Mouse (Mus musculus) liver, embryonic 11.5 days (tissue): Measurements from ENCODE around the gene P2rx1. TPM values are rescaled to one million over a fixed set of nuclear protein-coding genes. Genes with fewer than 3 reads are reported as not detected.

ENCODE experiments used
- ATAC-seq: fragments of 200-750 bp; cut with Nextera tagmentation; replicated peaks from 2 replicates; pipeline ENCODE4 v1.8.0; 2017; ENCODE audit warnings: moderate number of reproducible peaks, mild to moderate bottlenecking, moderate TSS enrichment, moderate library complexity; ENCODE audit not compliant: low FRiP score
- DNase-seq: peaks from one replicate; pipeline ENCODE4 v3.0.0-alpha.2; 2017; ENCODE audit warnings: low spot score
- H3K27ac ChIP-seq: fragments of 300-500 bp; sonication (generic); 2 replicates; pipeline ENCODE4 v1.5.1; 2014; ENCODE audit warnings: mild to moderate bottlenecking, low read depth, low read length, control low read depth
- H3K27me3 ChIP-seq: fragments of 300-500 bp; sonication (generic); replicated peaks from 2 replicates; pipeline ENCODE4 v1.6.1; 2014; ENCODE audit warnings: low read length, mixed read lengths; ENCODE audit not compliant: control insufficient read depth, insufficient read depth
- H3K36me3 ChIP-seq: fragments of 300-500 bp; sonication (generic); 2 replicates; pipeline ENCODE4 v1.6.1; 2014; ENCODE audit warnings: mild to moderate bottlenecking, low read length, moderate library complexity, mixed read lengths; ENCODE audit not compliant: control insufficient read depth, insufficient read depth
- H3K4me1 ChIP-seq: fragments of 300-500 bp; sonication (generic); replicated peaks from 2 replicates; pipeline ENCODE4 v1.6.1; 2014; ENCODE audit warnings: low read length, mixed read lengths; ENCODE audit not compliant: control insufficient read depth, insufficient read depth
- H3K4me2 ChIP-seq: fragments of 300-500 bp; sonication (generic); 2 replicates; pipeline ENCODE4 v1.6.1; 2014; ENCODE audit warnings: mild to moderate bottlenecking, control low read depth, moderate library complexity
- H3K4me3 ChIP-seq: fragments of 300-500 bp; sonication (generic); 2 replicates; pipeline ENCODE4 v1.5.1; 2014; ENCODE audit warnings: low read depth, low read length, control low read depth
- H3K9ac ChIP-seq: fragments of 300-500 bp; sonication (generic); 2 replicates; pipeline ENCODE4 v1.6.1; 2014; ENCODE audit warnings: low read depth, low read length, control low read depth
- H3K9me3 ChIP-seq: fragments of 300-500 bp; sonication (generic); 2 replicates; pipeline ENCODE4 v1.6.1; 2016; ENCODE audit warnings: low read length, inconsistent platforms, mixed read lengths; ENCODE audit not compliant: control insufficient read depth
- WGBS: fragments of 180-500 bp; shearing (Covaris S2); extraction: QIAGEN DNeasy Blood & Tissue Kit; methylation state at CpG from one replicate; pipeline ENCODE4 v1.1.7; 2014; 5-methylcytosine and 5-hydroxymethylcytosine counted together
- polyA plus RNA-seq: library from polyadenylated mRNA; unstranded; fragments of >200 nt; fragmentation: Nextera tagmentation; extraction: Ambion mirVana; gene quantifications from 2 replicates; pipeline ENCODE4 v1.2.1, GENCODE M21; 2014

The P2rx1 gene
- polyA plus RNA-seq, 1 experiment from 2014 or later = 17.6 TPM

DNA sequence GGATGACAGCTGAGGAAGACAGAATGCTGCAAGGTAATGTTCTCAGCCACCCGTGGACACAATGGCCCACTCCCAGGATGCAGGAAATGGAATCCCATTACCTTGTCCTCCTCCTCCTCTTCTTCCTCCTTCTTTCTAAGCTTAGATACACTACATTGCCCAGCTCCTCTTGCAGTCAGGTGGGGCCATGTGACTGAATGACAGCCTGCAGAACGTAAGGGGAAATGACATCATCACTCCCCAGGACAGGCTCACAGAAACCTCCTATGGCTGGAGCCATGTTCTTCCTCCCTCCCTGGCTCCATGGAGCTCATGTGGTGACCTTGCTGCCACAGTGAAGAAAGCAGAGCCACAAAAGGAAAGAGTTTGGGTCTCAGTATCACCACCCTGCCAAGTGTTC is 41.6 kb upstream of the P2rx1 start:
- Histone ChIP-seq H3K27ac (no peak overlapping the region), H3K36me3 (no peaks in the 10 kb centered on the region), H3K27me3 (peaks cover 25% of the 10 kb centered on the region), H3K4me3 (no peak overlapping the region), H3K9me3 (no peaks in the 10 kb centered on the region), H3K4me1 (peaks cover 33% of the 10 kb centered on the region), H3K9ac (no peak overlapping the region), H3K4me2 (no peak overlapping the region)
- DNase-seq (no peak), ATAC-seq (no peak)
- WGBS = 30% methylated on average over 2 of the region's 2 CpGs

GRCm38 (mm10) chr11:72959924-72960679 is 38.8 kb upstream of the P2rx1 start:
- ATAC-seq = no peak
- H3K9ac ChIP-seq = no peak overlapping the region; the same call in 1 of the 2 replicates
- peaks cover 30% of the 10 kb centered on the region for H3K27me3 ChIP-seq
- no peak overlapping the region for H3K27ac ChIP-seq
- H3K4me2 ChIP-seq = peak overlapping the region; percentile 88
- peaks cover 31% of the 10 kb centered on the region for H3K4me1 ChIP-seq
- H3K4me3 ChIP-seq = peak overlapping the region; percentile 55
- H3K9me3 ChIP-seq = no peaks in the 10 kb centered on the region
- no peak for DNase-seq
- H3K36me3 ChIP-seq = no peaks in the 10 kb centered on the region
- 28% methylated on average over 15 of the region's 15 CpGs for WGBS

DNA sequence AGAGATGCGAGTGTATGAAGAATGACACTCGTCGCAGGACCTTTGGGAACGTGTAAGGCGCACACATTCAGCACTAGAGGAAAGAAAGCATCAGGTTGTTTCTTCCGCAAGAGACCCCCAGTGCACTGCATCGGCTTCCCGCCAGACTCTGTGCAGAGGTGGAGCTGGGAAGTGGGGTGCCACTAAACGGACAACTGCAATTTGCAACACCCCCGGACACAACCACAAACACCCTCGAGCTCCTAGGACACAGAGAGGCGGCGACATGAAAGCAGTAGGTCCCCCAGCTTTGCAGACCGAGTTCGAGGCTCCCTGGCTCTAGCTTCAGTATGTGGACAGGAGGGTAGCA is 38.2 kb upstream of the P2rx1 start:
- Histone ChIP-seq H3K9me3 (no peaks in the 10 kb centered on the region), H3K36me3 (no peaks in the 10 kb centered on the region), H3K27ac (no peak overlapping the region), H3K27me3 (peaks cover 30% of the 10 kb centered on the region), H3K4me3 (peak overlapping the region; percentile 55), H3K9ac (peak overlapping the region; percentile 57), H3K4me1 (peaks cover 28% of the 10 kb centered on the region), H3K4me2 (peak overlapping the region; percentile 88)
- ATAC-seq = 0 out of 2 replicates have a peak, but pooled peaks have one; percentile 1
- no peak for DNase-seq
- WGBS = 9% methylated on average over 15 of the region's 15 CpGs

DNA sequence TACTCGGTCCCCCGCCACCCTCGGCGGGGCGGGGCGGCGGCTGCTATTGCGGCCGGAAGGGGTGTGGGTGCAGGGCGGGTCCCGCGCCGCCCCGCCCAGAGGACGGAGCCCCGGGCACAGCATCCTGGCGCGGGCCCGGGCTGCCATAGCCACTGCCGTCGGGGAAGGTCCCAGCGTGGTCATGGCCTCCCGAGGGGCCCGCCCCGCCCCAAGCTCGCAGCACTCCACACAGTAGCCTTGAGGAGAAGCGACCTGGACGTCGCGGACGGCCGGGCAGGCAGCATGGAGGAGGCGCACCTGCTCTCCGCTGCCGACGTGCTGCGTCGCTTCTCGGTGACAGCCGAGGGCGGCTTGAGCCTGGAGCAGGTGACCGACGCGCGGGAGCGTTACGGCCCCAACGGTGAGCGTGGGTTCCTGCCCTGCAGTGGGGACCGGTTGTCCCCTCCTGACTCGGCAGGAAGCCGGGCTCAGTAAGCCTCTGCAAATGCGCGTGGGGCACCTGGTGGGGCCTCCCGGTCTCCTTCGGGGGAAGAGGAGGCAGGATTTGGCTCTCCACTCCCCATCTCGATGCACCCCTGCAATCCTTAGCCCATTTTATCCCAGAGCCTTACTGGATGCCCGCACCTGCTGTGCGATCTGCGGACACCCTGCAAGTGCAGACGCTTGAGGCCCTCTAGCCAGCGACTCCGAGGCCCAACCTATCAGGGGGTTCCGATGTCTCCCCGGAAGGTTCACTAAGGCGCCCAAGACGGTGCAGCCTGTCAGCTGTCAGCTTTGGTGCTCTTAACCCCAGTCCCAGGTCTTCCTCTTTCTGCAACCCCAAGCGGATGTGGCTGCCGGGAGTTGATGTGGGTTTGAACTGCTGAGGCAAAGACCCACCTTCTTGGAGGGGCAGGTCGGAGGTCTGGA is 37.6 kb upstream of the P2rx1 start, which contains the start of gene Atp2a3:
Gene Atp2a3, plus strand, starts transcription at position 98 of the 909 bp plus-strand sequence.
- Histone ChIP-seq H3K4me1 (peaks cover 28% of the 10 kb centered on the region), H3K27ac (no peak within 1 kb of the TSS; the same call in 1 of the 2 replicates), H3K9ac (peak within 1 kb of the TSS; percentile 57), H3K9me3 (no peaks in the 10 kb centered on the region), H3K4me2 (peak within 1 kb of the TSS; percentile 88), H3K36me3 (no peaks in the 10 kb centered on the region), H3K27me3 (peaks cover 30% of the 10 kb centered on the region), H3K4me3 (peak within 1 kb of the TSS; percentile 55)
- DNase-seq = peak; percentile 66
- 3% methylated on average over 69 of the region's 70 CpGs for WGBS
- ATAC-seq = peak; percentile 77

- ATAC-seq = no peak
- H3K4me1 ChIP-seq = peaks cover 26% of the 10 kb centered on the region
Measured at GRCm38 (mm10) chr11:72962378-72962777, 36.5 kb upstream of the P2rx1 start.

DNA sequence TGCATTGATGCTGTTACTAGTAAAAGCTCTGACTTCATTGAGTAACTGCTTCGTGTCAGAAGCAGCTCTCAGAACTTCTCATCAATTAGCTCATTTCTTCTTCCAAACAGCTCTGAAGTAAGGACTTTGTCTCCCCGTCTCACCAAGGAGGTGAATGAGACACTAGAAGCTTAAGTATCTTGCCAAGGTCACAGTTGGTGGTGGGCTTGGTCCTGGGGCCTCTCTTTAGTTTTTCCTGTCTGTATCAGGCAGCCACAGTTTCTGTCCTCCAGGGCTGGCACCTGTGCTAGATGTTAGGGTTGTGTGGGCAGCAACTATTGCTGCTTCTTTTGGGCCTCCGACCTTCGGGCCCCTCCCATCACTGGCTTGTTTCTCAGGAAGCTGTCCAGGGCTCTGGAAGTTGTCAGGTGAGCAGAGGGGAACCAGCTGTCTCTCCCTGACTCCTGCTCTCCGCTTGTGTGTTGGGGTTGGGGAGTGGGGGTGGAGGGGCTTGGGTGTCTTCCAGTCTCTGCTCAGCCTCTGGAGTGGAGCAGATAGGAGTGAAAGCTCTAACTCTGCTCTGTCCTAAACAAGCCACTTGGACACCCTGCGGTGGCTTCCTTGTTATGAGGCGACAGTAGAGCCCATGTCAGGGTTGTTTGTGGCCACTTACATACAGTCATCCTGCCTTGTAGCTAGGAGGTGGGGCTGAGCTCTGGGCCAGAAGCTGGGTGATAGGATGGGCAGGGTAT is 35.7 kb upstream of the P2rx1 start:
- no peak overlapping the region for H3K4me3 ChIP-seq
- no peak overlapping the region for H3K9ac ChIP-seq
- H3K4me1 ChIP-seq = peaks cover 23% of the 10 kb centered on the region
- peak overlapping the region; percentile 31 for H3K4me2 ChIP-seq
- 32% methylated on average over 7 of the region's 7 CpGs for WGBS
- H3K9me3 ChIP-seq = no peaks in the 10 kb centered on the region
- H3K27me3 ChIP-seq = peaks cover 30% of the 10 kb centered on the region
- no peak overlapping the region for H3K27ac ChIP-seq
- DNase-seq = no peak
- H3K36me3 ChIP-seq = no peaks in the 10 kb centered on the region
- no peak for ATAC-seq

More at GRCm38 (mm10) chr11:72962378-72962777, 36.5 kb upstream of the P2rx1 start:
- 68% methylated on average over 2 of the region's 2 CpGs for WGBS
- no peak for DNase-seq
- no peaks in the 10 kb centered on the region for H3K36me3 ChIP-seq
- 0 out of 2 replicates have a peak overlapping the region, but pooled peaks have one; percentile 6 for H3K4me3 ChIP-seq
- no peak overlapping the region for H3K9ac ChIP-seq
- H3K9me3 ChIP-seq = no peaks in the 10 kb centered on the region
- peak overlapping the region; percentile 31 for H3K4me2 ChIP-seq
- peaks cover 30% of the 10 kb centered on the region for H3K27me3 ChIP-seq
- no peak overlapping the region for H3K27ac ChIP-seq

- peaks cover 30% of the 10 kb centered on the region for H3K27me3 ChIP-seq
- no peak for DNase-seq
- H3K27ac ChIP-seq = no peak overlapping the region
- no peak overlapping the region for H3K4me3 ChIP-seq
- ATAC-seq = no peak
- no peaks in the 10 kb centered on the region for H3K36me3 ChIP-seq
- no peak overlapping the region for H3K9ac ChIP-seq
- peaks cover 23% of the 10 kb centered on the region for H3K4me1 ChIP-seq
- H3K9me3 ChIP-seq = no peaks in the 10 kb centered on the region
- 56% methylated on average over 3 of the region's 3 CpGs for WGBS
- no peak overlapping the region for H3K4me2 ChIP-seq
Measured at GRCm38 (mm10) chr11:72963789-72964294, 35.1 kb upstream of the P2rx1 start.

DNA sequence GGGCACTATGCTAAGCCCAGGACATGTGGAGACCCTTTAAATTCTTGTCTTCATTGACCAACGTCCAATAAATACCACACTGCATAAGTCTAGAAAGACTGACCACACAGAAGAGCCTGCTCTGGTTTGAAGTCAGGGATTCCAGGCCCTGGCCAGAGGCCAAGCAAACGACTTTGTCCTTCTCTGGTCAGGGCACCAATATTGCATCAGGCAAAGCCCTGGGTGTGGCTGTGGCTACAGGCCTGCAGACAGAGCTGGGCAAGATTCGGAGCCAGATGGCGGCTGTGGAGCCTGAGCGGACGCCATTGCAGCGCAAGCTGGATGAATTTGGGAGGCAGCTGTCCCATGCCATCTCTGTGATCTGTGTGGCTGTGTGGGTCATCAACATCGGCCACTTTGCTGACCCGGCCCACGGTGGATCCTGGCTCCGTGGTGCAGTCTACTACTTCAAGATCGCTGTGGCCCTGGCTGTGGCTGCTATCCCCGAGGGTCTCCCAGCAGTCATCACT is 23.9 kb upstream of the P2rx1 start:
- H3K9ac ChIP-seq = no peak overlapping the region
- no peaks in the 10 kb centered on the region for H3K9me3 ChIP-seq
- 0 out of 2 replicates have a peak, but pooled peaks cover 3% of the 10 kb centered on the region for H3K27me3 ChIP-seq
- ATAC-seq (no peak), DNase-seq (no peak)
- no peak overlapping the region for H3K4me3 ChIP-seq
- no peak overlapping the region for H3K27ac ChIP-seq
- H3K4me2 ChIP-seq = no peak overlapping the region
- no peaks in the 10 kb centered on the region for H3K36me3 ChIP-seq
- WGBS = 77% methylated on average over 13 of the region's 13 CpGs
- H3K4me1 ChIP-seq = no peaks in the 10 kb centered on the region
